Mouse (Mus musculus) midbrain, embryonic 11.5 days (tissue): Measurements from ENCODE around the gene Pip4k2a. TPM values are rescaled to one million over a fixed set of nuclear protein-coding genes. Genes with fewer than 3 reads are reported as not detected.

Source experiments
- ATAC-seq: fragments of 200-750 bp; cut with Nextera tagmentation; 2 replicates; pipeline ENCODE4 v1.8.0; 2017; ENCODE audit warnings: moderate TSS enrichment, moderate library complexity; ENCODE audit not compliant: low FRiP score
- DNase-seq: peaks from one replicate; pipeline ENCODE4 v3.0.0; 2015; ENCODE audit warnings: low spot score; ENCODE audit errors: missing footprints
- H3K27ac ChIP-seq: fragments of 300-500 bp; sonication (generic); 2 replicates; pipeline ENCODE4 v1.5.1; 2014; ENCODE audit warnings: low read depth, low read length
- H3K27me3 ChIP-seq: fragments of 300-500 bp; sonication (generic); 2 replicates; pipeline ENCODE4 v1.6.1; 2014; ENCODE audit warnings: mild to moderate bottlenecking, low read length, moderate library complexity, mixed read lengths; ENCODE audit not compliant: control insufficient read depth, insufficient read depth
- H3K36me3 ChIP-seq: fragments of 300-500 bp; sonication (generic); 2 replicates; pipeline ENCODE4 v1.6.1; 2014; ENCODE audit warnings: mild to moderate bottlenecking, low read length, moderate library complexity, mixed read lengths; ENCODE audit not compliant: control insufficient read depth, insufficient read depth
- H3K4me1 ChIP-seq: fragments of 300-500 bp; sonication (generic); 2 replicates; pipeline ENCODE4 v1.6.1; 2014; ENCODE audit warnings: low read length; ENCODE audit not compliant: control insufficient read depth, insufficient read depth
- H3K4me2 ChIP-seq: fragments of 300-500 bp; sonication (generic); 2 replicates; pipeline ENCODE4 v1.6.1; 2014; ENCODE audit warnings: mild to moderate bottlenecking, moderate library complexity
- H3K4me3 ChIP-seq: fragments of 300-500 bp; sonication (generic); 2 replicates; pipeline ENCODE4 v1.5.1; 2014; ENCODE audit warnings: low read depth, low read length
- H3K9ac ChIP-seq: fragments of 300-500 bp; sonication (generic); 2 replicates; pipeline ENCODE4 v1.6.1; 2014; ENCODE audit warnings: low read length
- H3K9me3 ChIP-seq: fragments of 300-500 bp; sonication (generic); 2 replicates; pipeline ENCODE4 v1.6.1; 2016; ENCODE audit warnings: low read length; ENCODE audit not compliant: control insufficient read depth
- WGBS: fragments of 180-500 bp; shearing (Covaris S2); extraction: QIAGEN DNeasy Blood & Tissue Kit; methylation state at CpG from one replicate; pipeline ENCODE4 v1.1.7; 2014; 5-methylcytosine and 5-hydroxymethylcytosine counted together
- polyA plus RNA-seq: library from polyadenylated mRNA; unstranded; fragments of >200 nt; fragmentation: Nextera tagmentation; extraction: Ambion mirVana; gene quantifications from 2 replicates; pipeline ENCODE4 v1.2.1, GENCODE M21; 2014

Gene Pip4k2a
- polyA plus RNA-seq, 1 experiment from 2014 or later, result 9.7 TPM

DNA sequence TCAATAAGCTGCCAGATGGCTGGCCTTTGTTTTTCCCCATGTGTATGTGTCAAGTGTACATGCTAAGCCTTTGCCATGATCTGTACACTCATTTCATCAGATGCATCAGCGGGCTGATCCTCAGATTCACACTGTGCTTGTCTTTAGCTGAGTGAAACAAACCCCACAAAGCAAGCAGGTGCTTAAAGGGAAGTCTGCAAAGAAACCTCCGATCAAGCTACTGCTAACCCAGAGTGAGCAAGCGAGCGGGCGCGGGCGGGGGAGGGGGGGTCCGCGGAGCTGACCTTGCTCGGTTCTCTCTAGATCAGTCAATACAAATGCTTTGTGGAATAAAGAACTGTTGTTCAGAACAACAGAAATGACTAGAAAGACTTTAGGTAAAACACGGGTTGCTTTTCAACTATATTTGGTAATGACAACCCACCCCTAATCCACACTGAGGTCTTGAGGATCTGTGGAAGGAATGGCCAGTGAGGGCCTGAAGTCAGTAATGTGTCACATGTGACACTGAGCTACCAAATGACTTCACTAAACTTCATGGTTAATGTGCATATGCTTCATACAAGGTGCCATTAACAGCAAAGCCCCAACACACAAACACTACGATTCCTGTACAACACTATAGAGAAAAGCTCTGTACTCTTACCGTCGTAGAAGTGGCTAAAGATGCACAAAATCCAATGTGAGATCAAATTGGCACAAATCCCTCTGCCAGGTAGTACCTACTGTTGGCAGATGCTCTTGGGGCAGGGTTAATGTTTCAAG lies 81.1 kb downstream of the Pip4k2a start:
- no peak for DNase-seq
- H3K4me2 ChIP-seq, result no peak overlapping the region
- no peaks in the 10 kb centered on the region for H3K9me3 ChIP-seq
- H3K4me1 ChIP-seq, result peaks cover 5% of the 10 kb centered on the region
- no peak overlapping the region for H3K27ac ChIP-seq
- H3K4me3 ChIP-seq, result no peak overlapping the region
- H3K9ac ChIP-seq, result no peak overlapping the region
- H3K36me3 ChIP-seq, result no peaks in the 10 kb centered on the region
- 67% methylated on average over 14 of the region's 14 CpGs for WGBS
- H3K27me3 ChIP-seq, result no peaks in the 10 kb centered on the region
- ATAC-seq, result peak; percentile 16; the same call in 1 of the 2 replicates

DNA sequence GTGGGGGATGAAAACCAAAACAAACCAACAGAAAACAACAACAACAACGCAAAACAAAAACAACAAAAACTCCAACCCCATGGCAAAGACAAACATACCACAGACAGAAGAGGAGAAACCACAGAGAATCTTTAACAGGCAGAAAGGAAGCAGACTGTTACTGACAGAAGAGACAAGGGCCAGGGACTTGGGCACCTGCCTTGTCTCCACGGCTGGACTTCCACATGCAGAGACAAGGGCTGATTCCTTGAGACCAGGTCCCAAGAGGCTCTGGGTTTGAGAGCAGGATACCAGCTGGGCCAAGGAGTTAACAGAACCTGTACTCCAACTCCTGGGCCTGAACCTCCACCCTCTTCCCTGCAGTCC lies 81.9 kb downstream of the Pip4k2a start:
- no peak for ATAC-seq
- Histone ChIP-seq H3K4me2 (no peak overlapping the region), H3K9me3 (no peaks in the 10 kb centered on the region), H3K4me1 (peaks cover 5% of the 10 kb centered on the region), H3K9ac (no peak overlapping the region), H3K4me3 (no peak overlapping the region), H3K27ac (no peak overlapping the region), H3K36me3 (no peaks in the 10 kb centered on the region), H3K27me3 (no peaks in the 10 kb centered on the region)
- DNase-seq, result no peak
- WGBS, result 79% methylated on average over 2 of the region's 2 CpGs

DNA sequence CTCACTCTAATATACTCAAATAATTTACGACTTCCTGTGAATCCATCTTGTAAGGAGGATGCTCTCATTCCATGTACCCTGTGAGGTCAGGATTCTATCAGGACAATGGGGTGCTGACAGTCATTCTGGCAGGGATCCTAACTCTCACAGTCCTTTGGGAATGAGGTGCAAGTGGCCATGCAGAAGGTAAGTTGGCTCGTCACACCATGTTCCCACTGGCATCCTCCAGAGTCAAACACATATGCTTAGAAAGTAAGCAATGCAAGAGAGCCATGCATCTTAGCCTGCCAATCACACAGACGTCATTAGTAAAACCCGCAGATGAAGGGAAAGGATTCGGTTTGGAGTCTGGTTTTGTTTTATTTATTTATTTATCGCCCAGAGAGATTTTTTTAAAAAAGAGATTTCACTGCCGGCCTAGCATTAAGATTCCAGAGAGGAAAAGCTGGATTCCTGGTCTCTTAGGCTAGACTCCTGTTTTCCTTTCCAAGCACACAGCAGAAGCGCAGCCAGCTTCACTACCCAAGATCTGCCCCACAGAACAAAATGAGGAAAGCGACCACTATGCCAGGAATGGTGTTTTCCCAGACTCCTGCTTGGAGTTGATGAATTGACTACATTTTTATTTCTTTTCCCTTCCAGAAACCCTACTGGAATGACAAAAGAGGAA lies 82.4 kb downstream of the Pip4k2a start:
- WGBS, result 85% methylated on average over 9 of the region's 9 CpGs

DNA sequence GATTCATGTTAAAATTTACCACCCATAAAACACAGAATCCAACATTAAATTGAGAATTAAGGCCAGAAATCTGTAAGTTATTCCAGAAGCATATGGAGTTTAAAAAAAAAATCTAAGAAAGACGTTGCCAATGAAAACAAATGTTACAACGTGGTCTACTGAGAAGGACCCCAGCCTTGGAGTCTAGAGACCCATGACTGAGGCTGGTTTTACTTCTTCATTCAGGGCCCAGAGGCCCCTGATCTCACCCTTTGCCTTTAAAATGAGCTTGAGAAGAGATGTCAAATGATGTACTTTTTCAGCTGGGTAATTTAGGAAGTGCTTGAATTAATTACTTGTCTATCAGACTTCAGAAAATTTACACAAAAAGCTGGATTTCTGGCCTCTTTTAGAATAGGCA lies 83.2 kb downstream of the Pip4k2a start:
- WGBS, result 83% methylated on average over 2 of the region's 2 CpGs
- Histone ChIP-seq H3K36me3 (no peaks in the 10 kb centered on the region), H3K27me3 (no peaks in the 10 kb centered on the region), H3K9ac (no peak overlapping the region), H3K9me3 (no peaks in the 10 kb centered on the region), H3K4me3 (no peak overlapping the region), H3K4me1 (peaks cover 5% of the 10 kb centered on the region), H3K4me2 (no peak overlapping the region), H3K27ac (no peak overlapping the region)
- no peak for ATAC-seq
- DNase-seq, result no peak

More for the DNA sequence above, 82.4 kb downstream of the Pip4k2a start:
- Histone ChIP-seq H3K27me3 (no peaks in the 10 kb centered on the region), H3K9me3 (no peaks in the 10 kb centered on the region), H3K4me3 (no peak overlapping the region), H3K4me2 (no peak overlapping the region), H3K9ac (no peak overlapping the region), H3K4me1 (peaks cover 5% of the 10 kb centered on the region), H3K27ac (no peak overlapping the region), H3K36me3 (no peaks in the 10 kb centered on the region)
- ATAC-seq (no peak), DNase-seq (no peak)

DNA sequence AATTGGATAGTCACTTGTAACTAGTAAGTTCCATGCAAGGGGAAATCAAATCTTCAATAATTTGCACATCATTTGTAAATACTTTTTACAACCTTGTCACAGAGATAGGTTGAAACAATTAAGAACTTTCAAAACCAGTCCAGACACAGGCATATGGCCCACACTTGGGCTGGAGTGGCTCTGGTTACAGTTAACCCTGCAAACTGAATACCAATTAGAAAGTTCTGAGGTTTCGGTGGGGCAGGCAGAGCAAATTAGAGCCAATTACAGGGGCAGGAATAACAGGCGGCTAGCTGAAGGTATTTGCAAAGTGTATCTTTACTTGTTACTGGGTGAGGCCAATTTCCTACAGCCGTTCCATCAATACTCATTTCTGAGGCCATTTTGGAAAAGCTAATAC lies 84.3 kb downstream of the Pip4k2a start:
- Histone ChIP-seq H3K27ac (no peak overlapping the region), H3K4me1 (peaks cover 5% of the 10 kb centered on the region), H3K4me2 (no peak overlapping the region), H3K27me3 (no peaks in the 10 kb centered on the region), H3K36me3 (no peaks in the 10 kb centered on the region), H3K4me3 (no peak overlapping the region), H3K9me3 (no peaks in the 10 kb centered on the region), H3K9ac (no peak overlapping the region)
- no peak for ATAC-seq
- 92% methylated on average over 3 of the region's 3 CpGs for WGBS
- no peak for DNase-seq

DNA sequence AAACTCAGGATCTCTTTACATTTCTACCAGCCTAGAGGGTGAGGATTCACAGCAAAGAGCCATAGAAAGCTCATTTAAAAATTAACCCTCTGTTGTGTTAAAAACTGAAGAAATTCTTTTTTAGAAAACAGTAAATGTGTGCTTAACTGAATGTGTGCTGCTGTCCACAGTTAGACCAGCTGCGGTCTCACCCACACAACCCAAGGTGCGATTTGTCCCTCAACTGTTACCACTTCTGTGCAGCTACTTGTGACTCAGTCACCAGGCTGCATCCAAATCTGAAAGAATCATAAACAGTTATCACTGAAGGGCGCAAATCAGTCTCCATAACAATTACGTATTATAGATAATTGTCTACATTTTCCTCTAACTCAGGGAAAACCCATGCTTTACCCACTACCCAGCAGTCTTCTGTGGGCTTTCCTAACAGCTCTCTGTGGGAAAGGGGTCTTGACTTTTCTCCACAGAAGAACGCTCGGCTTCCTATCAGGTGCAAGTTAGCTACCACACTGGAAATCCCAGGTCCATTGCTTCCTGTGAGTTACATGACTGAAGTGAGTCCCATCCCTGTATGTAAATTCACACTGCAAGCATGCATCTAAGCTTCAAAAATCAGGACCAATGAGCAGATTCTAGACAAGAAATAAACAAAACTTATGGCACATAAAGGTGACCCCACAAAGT lies 86.5 kb downstream of the Pip4k2a start:
- Histone ChIP-seq H3K4me2 (no peak overlapping the region), H3K27me3 (no peaks in the 10 kb centered on the region), H3K36me3 (no peaks in the 10 kb centered on the region), H3K27ac (no peak overlapping the region), H3K9ac (no peak overlapping the region), H3K9me3 (no peaks in the 10 kb centered on the region), H3K4me3 (no peak overlapping the region), H3K4me1 (peaks cover 7% of the 10 kb centered on the region; the same call in 1 of the 2 replicates)
- WGBS, result 95% methylated on average over 6 of the region's 6 CpGs
- DNase-seq (no peak), ATAC-seq (no peak)

DNA sequence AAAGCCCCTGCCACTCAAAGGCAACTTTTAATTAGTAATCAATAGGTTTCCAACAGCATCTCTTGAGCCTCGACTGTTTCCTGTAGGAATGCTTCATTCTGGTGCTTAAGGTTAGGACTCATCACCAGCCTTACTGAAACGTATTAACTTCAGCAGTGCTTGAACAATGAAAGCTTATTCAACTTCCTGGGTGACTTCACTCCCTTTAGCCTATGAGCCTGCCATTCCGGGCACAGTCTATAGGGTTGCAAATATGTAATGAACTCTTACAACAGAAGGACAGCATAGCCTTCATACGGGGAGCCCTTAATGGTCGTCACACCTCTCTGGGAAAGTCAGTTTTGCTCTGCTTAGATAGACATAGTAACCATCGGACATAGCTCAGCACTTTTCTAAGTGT lies 87.7 kb downstream of the Pip4k2a start:
- no peak for ATAC-seq
- no peak for DNase-seq
- Histone ChIP-seq H3K27me3 (no peaks in the 10 kb centered on the region), H3K4me2 (no peak overlapping the region), H3K36me3 (no peaks in the 10 kb centered on the region), H3K9ac (no peak overlapping the region), H3K27ac (no peak overlapping the region), H3K4me1 (peaks cover 11% of the 10 kb centered on the region; the same call in 1 of the 2 replicates), H3K9me3 (no peaks in the 10 kb centered on the region), H3K4me3 (no peak overlapping the region)
- WGBS, result 79% methylated on average over 6 of the region's 6 CpGs

DNA sequence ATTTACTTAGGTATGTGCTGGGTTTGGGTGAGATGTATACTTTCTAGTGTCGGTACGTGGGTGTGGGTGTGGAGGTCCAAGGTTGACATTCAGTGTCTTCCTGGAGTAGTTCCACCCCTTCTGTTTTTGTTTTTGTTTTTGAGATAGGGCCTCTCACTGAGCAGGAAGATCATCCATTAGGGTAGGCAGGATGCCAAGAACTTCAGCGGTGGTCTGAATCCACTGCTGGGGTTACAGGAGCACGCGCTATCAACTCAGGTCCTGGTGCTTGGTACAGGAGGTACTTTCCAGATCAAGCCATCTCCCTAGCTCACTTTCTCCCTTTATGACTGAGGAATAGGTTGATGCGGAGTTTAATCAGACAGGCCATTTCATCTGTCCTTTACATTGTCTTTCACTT lies 88.2 kb downstream of the Pip4k2a start:
- H3K4me2 ChIP-seq, result no peak overlapping the region
- no peak overlapping the region for H3K9ac ChIP-seq
- no peak overlapping the region for H3K4me3 ChIP-seq
- H3K9me3 ChIP-seq, result no peaks in the 10 kb centered on the region
- H3K27me3 ChIP-seq, result no peaks in the 10 kb centered on the region
- H3K4me1 ChIP-seq, result peaks cover 11% of the 10 kb centered on the region; the same call in 1 of the 2 replicates
- no peaks in the 10 kb centered on the region for H3K36me3 ChIP-seq
- DNase-seq (no peak), ATAC-seq (no peak)
- H3K27ac ChIP-seq, result no peak overlapping the region
- WGBS, result 92% methylated on average over 6 of the region's 6 CpGs

DNA sequence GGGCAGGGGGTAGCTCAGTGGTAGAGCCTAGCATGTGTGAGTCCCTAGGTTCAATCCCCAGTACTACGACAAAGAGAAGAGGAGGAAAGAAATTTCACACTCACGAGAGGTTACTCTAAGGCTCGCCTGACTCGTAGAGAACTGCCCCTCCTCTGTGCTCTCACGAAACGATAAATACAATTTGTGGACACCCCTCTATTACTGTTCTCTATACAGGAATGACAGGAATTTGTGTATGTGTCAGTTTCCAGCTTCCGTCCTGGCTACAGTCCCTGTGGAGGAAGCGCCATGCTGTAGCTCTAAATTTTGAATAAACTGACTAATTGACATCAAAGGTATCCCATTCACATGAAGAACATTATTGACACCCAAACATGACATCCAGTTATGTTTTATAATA lies 90.7 kb downstream of the Pip4k2a start:
- no peaks in the 10 kb centered on the region for H3K9me3 ChIP-seq
- H3K4me3 ChIP-seq, result no peak overlapping the region
- no peaks in the 10 kb centered on the region for H3K27me3 ChIP-seq
- DNase-seq (no peak), ATAC-seq (no peak)
- H3K4me1 ChIP-seq, result peaks cover 11% of the 10 kb centered on the region; the same call in 1 of the 2 replicates
- H3K36me3 ChIP-seq, result no peaks in the 10 kb centered on the region
- no peak overlapping the region for H3K27ac ChIP-seq
- no peak overlapping the region for H3K9ac ChIP-seq
- WGBS, result 77% methylated on average over 8 of the region's 8 CpGs
- no peak overlapping the region for H3K4me2 ChIP-seq
